Mouse (Mus musculus): ENCODE measurements around the gene Abcc2. TPM values are rescaled to one million over a fixed set of nuclear protein-coding genes. Genes with fewer than 3 reads are reported as not detected.

Gene Abcc2
- polyA plus RNA-seq, 1 experiment from 2014 or later = 0.03 TPM

GRCm38 (mm10) chr19:43754237-43754636 is 27.8 kb upstream of the Abcc2 start:
- WGBS = 72% methylated on average over 2 of the region's 2 CpGs
- DNase-seq (ENCODE audit: low spot score) (no peak), ATAC-seq (replicated peaks; ENCODE audit: insufficient number of reproducible peaks, low FRiP score, low TSS enrichment, low read depth) (no peak)
- H3K36me3 ChIP-seq (replicated peaks; ENCODE audit: control insufficient read depth, insufficient read depth, low read depth, low read length) = no peaks in the 10 kb centered on the region
- no peak overlapping the region for H3K27ac ChIP-seq (replicated peaks; ENCODE audit: low read depth, low read length)
- H3K4me1 ChIP-seq (ENCODE audit: control insufficient read depth, insufficient read depth, low read length) = no peaks in the 10 kb centered on the region
- H3K27me3 ChIP-seq (ENCODE audit: control insufficient read depth, insufficient read depth, low read length) = no peaks in the 10 kb centered on the region
- no peak overlapping the region for H3K9ac ChIP-seq (replicated peaks; ENCODE audit: low read length)
- H3K4me2 ChIP-seq (ENCODE audit: low read depth, low read length) = no peak overlapping the region
- H3K4me3 ChIP-seq (ENCODE audit: low read depth, low read length) = no peak overlapping the region
- H3K9me3 ChIP-seq (replicated peaks; ENCODE audit: control insufficient read depth, low read length) = no peaks in the 10 kb centered on the region

- no peaks in the 10 kb centered on the region for H3K4me1 ChIP-seq (ENCODE audit: control insufficient read depth, insufficient read depth, low read length)
- no peak overlapping the region for H3K9ac ChIP-seq (replicated peaks; ENCODE audit: low read length)
- ATAC-seq (replicated peaks; ENCODE audit: insufficient number of reproducible peaks, low FRiP score, low TSS enrichment, low read depth) = no peak
These were observed 27.1 kb upstream of the Abcc2 start for GRCm38 (mm10) chr19:43754872-43755271.

GRCm38 (mm10) chr19:43760504-43760903 is 21.5 kb upstream of the Abcc2 start:
- Histone ChIP-seq H3K4me3 (ENCODE audit: low read depth, low read length) (no peak overlapping the region), H3K36me3 (replicated peaks; ENCODE audit: control insufficient read depth, insufficient read depth, low read depth, low read length) (no peaks in the 10 kb centered on the region), H3K4me1 (ENCODE audit: control insufficient read depth, insufficient read depth, low read length) (no peaks in the 10 kb centered on the region), H3K4me2 (ENCODE audit: low read depth, low read length) (no peak overlapping the region), H3K9me3 (replicated peaks; ENCODE audit: control insufficient read depth, low read length) (no peaks in the 10 kb centered on the region), H3K9ac (replicated peaks; ENCODE audit: low read length) (no peak overlapping the region), H3K27me3 (ENCODE audit: control insufficient read depth, insufficient read depth, low read length) (no peaks in the 10 kb centered on the region), H3K27ac (replicated peaks; ENCODE audit: low read depth, low read length) (no peak overlapping the region)
- DNase-seq (ENCODE audit: low spot score) (peak; percentile 85), ATAC-seq (replicated peaks; ENCODE audit: insufficient number of reproducible peaks, low FRiP score, low TSS enrichment, low read depth) (no peak)
- 24% methylated on average over 6 of the region's 6 CpGs for WGBS

More at GRCm38 (mm10) chr19:43754872-43755271, 27.1 kb upstream of the Abcc2 start:
- Histone ChIP-seq H3K27me3 (ENCODE audit: control insufficient read depth, insufficient read depth, low read length) (no peaks in the 10 kb centered on the region), H3K4me3 (ENCODE audit: low read depth, low read length) (no peak overlapping the region), H3K4me2 (ENCODE audit: low read depth, low read length) (no peak overlapping the region), H3K9me3 (replicated peaks; ENCODE audit: control insufficient read depth, low read length) (no peaks in the 10 kb centered on the region), H3K27ac (replicated peaks; ENCODE audit: low read depth, low read length) (no peak overlapping the region), H3K36me3 (replicated peaks; ENCODE audit: control insufficient read depth, insufficient read depth, low read depth, low read length) (no peaks in the 10 kb centered on the region)
- WGBS = 75% methylated on average over 2 of the region's 2 CpGs
- DNase-seq (ENCODE audit: low spot score) = no peak

- no peak overlapping the region for H3K9ac ChIP-seq (replicated peaks; ENCODE audit: low read length)
- no peaks in the 10 kb centered on the region for H3K36me3 ChIP-seq (replicated peaks; ENCODE audit: control insufficient read depth, insufficient read depth, low read depth, low read length)
- DNase-seq (ENCODE audit: low spot score) = no peak
- no peaks in the 10 kb centered on the region for H3K9me3 ChIP-seq (replicated peaks; ENCODE audit: control insufficient read depth, low read length)
- H3K4me2 ChIP-seq (ENCODE audit: low read depth, low read length) = no peak overlapping the region
- H3K4me3 ChIP-seq (ENCODE audit: low read depth, low read length) = no peak overlapping the region
- ATAC-seq (replicated peaks; ENCODE audit: insufficient number of reproducible peaks, low FRiP score, low TSS enrichment, low read depth) = no peak
- H3K4me1 ChIP-seq (ENCODE audit: control insufficient read depth, insufficient read depth, low read length) = no peaks in the 10 kb centered on the region
- H3K27ac ChIP-seq (replicated peaks; ENCODE audit: low read depth, low read length) = no peak overlapping the region
- H3K27me3 ChIP-seq (ENCODE audit: control insufficient read depth, insufficient read depth, low read length) = no peaks in the 10 kb centered on the region
These were observed 20.3 kb upstream of the Abcc2 start for GRCm38 (mm10) chr19:43761543-43762256.

- ATAC-seq (replicated peaks; ENCODE audit: insufficient number of reproducible peaks, low FRiP score, low TSS enrichment, low read depth) (no peak), DNase-seq (ENCODE audit: low spot score) (no peak)
- H3K9me3 ChIP-seq (replicated peaks; ENCODE audit: control insufficient read depth, low read length) = no peaks in the 10 kb centered on the region
- H3K4me1 ChIP-seq (ENCODE audit: control insufficient read depth, insufficient read depth, low read length) = no peaks in the 10 kb centered on the region
- no peak overlapping the region for H3K27ac ChIP-seq (replicated peaks; ENCODE audit: low read depth, low read length)
- H3K9ac ChIP-seq (replicated peaks; ENCODE audit: low read length) = no peak overlapping the region
- no peak overlapping the region for H3K4me3 ChIP-seq (ENCODE audit: low read depth, low read length)
- WGBS = 81% methylated on average over 2 of the region's 2 CpGs
- H3K4me2 ChIP-seq (ENCODE audit: low read depth, low read length) = no peak overlapping the region
- no peaks in the 10 kb centered on the region for H3K36me3 ChIP-seq (replicated peaks; ENCODE audit: control insufficient read depth, insufficient read depth, low read depth, low read length)
- H3K27me3 ChIP-seq (ENCODE audit: control insufficient read depth, insufficient read depth, low read length) = no peaks in the 10 kb centered on the region
These were observed 19.6 kb upstream of the Abcc2 start for GRCm38 (mm10) chr19:43762410-43762809.

GRCm38 (mm10) chr19:43766451-43766850 is 15.5 kb upstream of the Abcc2 start:
- Histone ChIP-seq H3K36me3 (replicated peaks; ENCODE audit: control insufficient read depth, insufficient read depth, low read depth, low read length) (no peaks in the 10 kb centered on the region), H3K4me1 (ENCODE audit: control insufficient read depth, insufficient read depth, low read length) (no peaks in the 10 kb centered on the region), H3K4me3 (ENCODE audit: low read depth, low read length) (no peak overlapping the region), H3K9ac (replicated peaks; ENCODE audit: low read length) (no peak overlapping the region), H3K9me3 (replicated peaks; ENCODE audit: control insufficient read depth, low read length) (no peaks in the 10 kb centered on the region), H3K4me2 (ENCODE audit: low read depth, low read length) (no peak overlapping the region), H3K27me3 (ENCODE audit: control insufficient read depth, insufficient read depth, low read length) (no peaks in the 10 kb centered on the region), H3K27ac (replicated peaks; ENCODE audit: low read depth, low read length) (no peak overlapping the region)
- WGBS = 89% methylated on average over 5 of the region's 5 CpGs
- DNase-seq (ENCODE audit: low spot score) (no peak), ATAC-seq (replicated peaks; ENCODE audit: insufficient number of reproducible peaks, low FRiP score, low TSS enrichment, low read depth) (no peak)

GRCm38 (mm10) chr19:43767549-43768322 is 14.3 kb upstream of the Abcc2 start:
- no peak overlapping the region for H3K4me2 ChIP-seq (ENCODE audit: low read depth, low read length)
- H3K4me1 ChIP-seq (ENCODE audit: control insufficient read depth, insufficient read depth, low read length) = no peaks in the 10 kb centered on the region
- H3K36me3 ChIP-seq (replicated peaks; ENCODE audit: control insufficient read depth, insufficient read depth, low read depth, low read length) = no peaks in the 10 kb centered on the region
- H3K27ac ChIP-seq (replicated peaks; ENCODE audit: low read depth, low read length) = no peak overlapping the region
- H3K9me3 ChIP-seq (replicated peaks; ENCODE audit: control insufficient read depth, low read length) = no peaks in the 10 kb centered on the region
- no peak overlapping the region for H3K4me3 ChIP-seq (ENCODE audit: low read depth, low read length)
- H3K9ac ChIP-seq (replicated peaks; ENCODE audit: low read length) = no peak overlapping the region
- whole genome bisulfite sequencing = 82% methylated on average over 9 of the region's 9 CpGs
- ATAC-seq (replicated peaks; ENCODE audit: insufficient number of reproducible peaks, low FRiP score, low TSS enrichment, low read depth) (no peak), DNase-seq (ENCODE audit: low spot score) (no peak)
- no peaks in the 10 kb centered on the region for H3K27me3 ChIP-seq (ENCODE audit: control insufficient read depth, insufficient read depth, low read length)

GRCm38 (mm10) chr19:43769366-43769960 is 12.5 kb upstream of the Abcc2 start:
- Histone ChIP-seq H3K4me1 (ENCODE audit: control insufficient read depth, insufficient read depth, low read length) (no peaks in the 10 kb centered on the region), H3K4me2 (ENCODE audit: low read depth, low read length) (no peak overlapping the region), H3K36me3 (replicated peaks; ENCODE audit: control insufficient read depth, insufficient read depth, low read depth, low read length) (no peaks in the 10 kb centered on the region), H3K27me3 (ENCODE audit: control insufficient read depth, insufficient read depth, low read length) (no peaks in the 10 kb centered on the region), H3K27ac (replicated peaks; ENCODE audit: low read depth, low read length) (no peak overlapping the region), H3K9ac (replicated peaks; ENCODE audit: low read length) (no peak overlapping the region), H3K4me3 (ENCODE audit: low read depth, low read length) (no peak overlapping the region), H3K9me3 (replicated peaks; ENCODE audit: control insufficient read depth, low read length) (no peaks in the 10 kb centered on the region)
- DNase-seq (ENCODE audit: low spot score) (no peak), ATAC-seq (replicated peaks; ENCODE audit: insufficient number of reproducible peaks, low FRiP score, low TSS enrichment, low read depth) (no peak)
- 83% methylated on average over 5 of the region's 5 CpGs for WGBS

Measured in embryonic facial prominence, embryonic 11.5 days (tissue).